Mouse (Mus musculus) retina, postnatal 1 day (tissue): ENCODE data around the gene Spp1.
"Not testable (repeated sequence)": the region's sequence is repeated elsewhere in the genome, so short reads cannot be mapped to it uniquely, and the experiment has no call there.

ENCODE experiments used
- DNase-seq: peaks from one replicate; pipeline ENCODE4 v3.0.0-alpha.2; 2012

Gene Spp1

DNA sequence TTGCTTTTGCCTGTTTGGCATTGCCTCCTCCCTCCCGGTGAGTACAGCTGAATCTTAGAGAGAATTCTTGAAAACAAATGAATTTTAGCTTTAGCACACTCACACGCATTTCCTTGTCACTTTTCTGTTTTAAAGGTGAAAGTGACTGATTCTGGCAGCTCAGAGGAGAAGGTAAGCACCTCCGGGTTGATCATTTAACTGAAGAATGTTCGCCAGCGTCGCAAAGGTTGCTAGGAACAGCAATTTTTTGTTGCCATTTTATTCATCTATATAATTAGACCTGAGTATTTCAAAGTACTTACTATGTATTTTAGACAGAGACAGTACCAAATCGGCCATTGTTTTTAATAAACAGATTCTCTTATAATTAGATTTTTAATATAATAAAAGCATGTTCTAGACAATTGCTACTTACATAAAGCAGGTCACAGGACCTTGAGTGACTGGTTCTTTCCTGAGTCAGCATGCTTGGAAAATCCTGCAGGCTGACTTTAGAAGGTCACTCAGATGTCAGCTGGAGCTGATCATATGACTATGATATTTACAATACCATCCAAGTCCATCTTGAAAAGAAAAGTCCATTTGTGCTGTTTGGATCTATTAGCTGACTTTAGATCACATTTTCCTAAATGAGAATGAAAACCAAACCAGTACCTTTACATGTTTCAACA lies 1.6 kb downstream of the Spp1 start:
- DNase-seq, result no peak

DNA sequence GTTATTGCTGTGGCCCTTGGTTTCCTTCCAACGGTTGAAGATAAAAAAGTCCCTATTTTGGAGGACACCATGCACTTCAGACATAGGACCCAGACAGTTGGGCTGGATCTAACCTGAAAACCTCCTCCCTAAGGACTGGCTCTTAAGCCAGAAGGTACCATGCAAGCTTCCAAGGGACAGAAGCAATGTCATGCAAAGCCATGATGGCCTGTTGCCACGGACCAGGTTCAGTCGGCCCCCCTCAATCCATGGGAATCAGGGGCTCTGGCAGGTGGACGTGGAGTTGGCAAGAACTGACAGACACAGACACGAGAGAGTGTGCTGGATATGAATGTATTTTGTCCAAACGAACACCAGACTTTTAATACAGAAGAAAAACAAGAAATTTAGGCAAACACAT lies 7.5 kb downstream of the Spp1 start:
- no peak for DNase-seq

DNA sequence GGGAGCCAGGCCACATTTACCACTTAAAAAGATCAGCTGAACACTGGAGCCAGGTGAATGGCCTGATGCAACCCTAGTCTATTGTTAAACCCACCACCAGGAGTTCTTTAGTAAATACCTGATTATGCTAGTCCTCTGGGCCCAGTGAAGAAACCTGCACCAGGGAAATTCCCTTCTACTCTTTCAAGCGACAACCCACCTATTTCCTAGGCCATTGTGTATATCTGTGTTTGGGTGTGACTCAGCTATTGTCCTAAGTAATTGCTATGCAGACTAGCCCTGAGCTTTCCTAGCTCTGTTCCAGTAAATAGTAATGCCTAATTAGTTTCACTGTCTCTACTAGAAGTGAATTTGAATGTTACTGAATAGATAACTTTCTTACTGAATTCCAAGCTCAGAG lies 7.9 kb downstream of the Spp1 start:
- no peak for DNase-seq

DNA sequence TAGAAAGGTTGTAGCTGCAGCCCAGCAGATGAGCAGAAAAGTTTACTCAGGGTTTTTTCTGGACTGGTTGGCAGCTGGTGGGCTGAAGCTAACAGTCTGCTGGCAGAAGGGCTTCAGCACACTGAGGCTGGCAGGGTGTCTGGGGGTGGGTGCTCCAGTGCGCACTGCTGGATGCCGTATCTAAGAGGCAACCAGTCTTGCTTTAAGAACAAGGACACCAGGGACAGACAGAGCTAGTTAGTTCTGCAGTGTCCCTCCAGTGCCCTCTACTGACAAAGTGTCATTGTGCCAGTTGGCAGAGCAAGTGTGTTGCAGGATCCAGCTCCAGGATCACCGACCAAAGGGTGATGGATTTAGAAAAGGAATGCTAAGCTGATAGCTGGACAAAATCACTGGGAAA lies 11.2 kb downstream of the Spp1 start:
- peak; percentile 75 for DNase-seq

DNA sequence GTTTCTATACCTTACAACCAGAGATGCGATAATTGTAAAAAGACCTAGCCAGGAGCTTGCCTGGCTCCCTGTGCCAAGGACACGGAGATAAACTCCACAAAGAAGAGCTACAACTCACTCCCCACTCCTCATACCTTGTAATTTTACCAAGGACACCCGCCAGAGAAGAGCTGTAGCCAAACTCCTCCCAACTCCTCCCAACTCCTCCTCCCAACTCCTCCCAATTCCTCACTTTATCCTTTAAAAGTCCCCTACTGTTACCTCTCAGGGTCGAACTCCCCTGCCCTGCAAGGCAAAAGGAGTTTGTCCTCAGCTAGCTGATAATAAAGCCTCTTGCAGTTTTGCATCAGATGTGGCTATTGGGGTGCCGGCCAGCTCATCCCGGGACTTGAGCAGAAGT lies 13.4 kb downstream of the Spp1 start:
- not testable (repeated sequence) for DNase-seq

DNA sequence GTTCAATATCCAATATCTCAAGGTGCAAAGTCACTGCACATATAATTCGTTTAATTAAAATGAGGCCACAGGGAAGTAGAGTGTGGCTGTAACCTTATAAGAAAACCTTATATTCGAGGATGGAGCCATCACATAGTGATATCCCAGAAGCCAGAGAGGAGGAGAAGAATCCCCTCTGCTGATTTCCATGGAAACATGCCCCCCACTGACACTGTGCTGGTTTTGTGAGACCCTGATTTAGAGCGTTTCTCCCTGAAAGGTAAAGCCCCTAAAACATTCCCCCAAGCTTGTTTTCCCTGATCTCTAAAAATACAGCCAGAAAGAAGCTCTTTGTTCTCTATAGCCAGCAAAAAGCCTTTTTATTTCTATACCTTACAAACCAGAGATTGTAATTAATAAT lies 14.6 kb downstream of the Spp1 start:
- DNase-seq, result no peak

DNA sequence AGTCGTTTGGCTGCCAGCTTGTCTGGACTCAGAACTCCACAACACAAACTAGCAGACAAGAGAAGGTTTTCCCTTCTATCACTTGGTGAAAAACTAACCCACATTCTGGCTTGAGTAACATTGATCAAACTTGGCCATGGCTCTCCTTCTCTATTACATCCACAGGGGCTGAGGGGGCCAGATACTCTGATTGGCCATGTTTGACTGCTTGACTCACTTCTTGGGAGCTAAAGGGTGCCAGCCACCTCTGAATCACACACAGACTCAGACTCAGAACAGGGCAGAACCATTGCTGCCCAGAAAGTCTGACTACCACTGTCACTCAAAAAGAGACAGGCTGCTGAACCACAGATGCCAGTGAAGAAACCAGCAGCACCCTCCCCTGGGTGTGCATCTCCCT lies 18.2 kb downstream of the Spp1 start:
- no peak for DNase-seq

DNA sequence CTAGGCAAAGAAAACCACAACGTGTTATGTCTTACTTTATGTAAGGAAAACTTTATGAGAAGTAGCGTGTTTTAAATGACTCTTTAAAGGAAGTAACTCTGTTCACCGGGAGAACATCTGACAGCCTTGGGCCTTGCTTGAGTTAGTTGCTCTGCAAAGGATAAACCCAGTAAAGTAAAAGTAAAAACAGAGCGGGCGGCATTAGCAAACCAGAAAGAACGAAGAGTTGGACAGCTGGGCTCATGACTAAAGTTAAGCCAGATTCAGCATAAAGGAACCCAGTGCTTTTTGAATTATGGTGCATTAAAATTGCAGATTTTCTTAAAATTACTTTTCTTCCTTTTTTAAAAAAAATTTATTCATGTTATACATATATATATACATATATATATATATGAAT lies 19.6 kb downstream of the Spp1 start:
- DNase-seq, result no peak

DNA sequence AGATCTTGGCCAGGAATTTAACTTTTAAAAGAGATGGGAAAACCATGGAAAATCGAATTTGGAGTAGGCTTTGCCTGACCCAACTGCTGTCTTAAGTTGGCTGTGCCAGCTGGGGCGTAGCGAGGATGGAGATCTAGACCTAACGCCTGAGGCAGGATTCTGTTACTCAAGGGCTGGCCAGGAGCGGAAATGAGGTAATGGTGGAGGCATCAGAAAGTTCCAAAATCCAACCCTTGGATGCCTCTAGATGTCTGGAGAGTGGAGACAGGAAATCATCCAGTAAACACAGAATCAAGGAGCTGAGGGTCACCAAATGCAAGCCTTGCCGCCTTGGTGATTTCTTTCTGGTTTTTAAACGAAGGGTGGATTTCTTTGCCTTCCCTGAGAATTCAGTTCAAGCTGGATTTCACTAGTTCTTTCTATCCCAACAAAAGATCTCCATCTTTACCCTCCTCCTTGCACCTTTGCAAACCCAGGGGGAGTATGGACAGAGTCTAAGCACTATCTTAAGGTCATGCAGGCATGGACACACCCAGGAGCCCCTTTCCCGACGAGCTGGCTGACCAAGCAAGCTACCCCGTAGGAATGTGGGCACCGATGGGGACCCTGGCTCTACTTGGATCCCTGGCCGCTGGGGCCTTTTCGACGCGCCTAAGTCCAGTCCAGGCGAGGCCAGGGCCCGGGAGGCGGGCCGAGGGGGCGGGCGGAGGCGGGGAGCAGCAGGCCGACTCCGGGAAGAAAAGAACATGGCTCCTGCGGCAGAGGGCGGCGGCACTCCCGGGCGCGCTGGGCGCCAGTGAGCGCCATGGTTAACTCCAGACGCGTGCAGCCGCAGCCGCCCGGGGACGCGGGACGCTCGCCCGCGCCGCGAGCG lies 24.2 kb downstream of the Spp1 start, which contains the start of gene Pkd2:
Gene Pkd2, plus strand, starts transcription at position 619 of the 874 bp plus-strand sequence.
- peak; percentile 87 for DNase-seq

DNA sequence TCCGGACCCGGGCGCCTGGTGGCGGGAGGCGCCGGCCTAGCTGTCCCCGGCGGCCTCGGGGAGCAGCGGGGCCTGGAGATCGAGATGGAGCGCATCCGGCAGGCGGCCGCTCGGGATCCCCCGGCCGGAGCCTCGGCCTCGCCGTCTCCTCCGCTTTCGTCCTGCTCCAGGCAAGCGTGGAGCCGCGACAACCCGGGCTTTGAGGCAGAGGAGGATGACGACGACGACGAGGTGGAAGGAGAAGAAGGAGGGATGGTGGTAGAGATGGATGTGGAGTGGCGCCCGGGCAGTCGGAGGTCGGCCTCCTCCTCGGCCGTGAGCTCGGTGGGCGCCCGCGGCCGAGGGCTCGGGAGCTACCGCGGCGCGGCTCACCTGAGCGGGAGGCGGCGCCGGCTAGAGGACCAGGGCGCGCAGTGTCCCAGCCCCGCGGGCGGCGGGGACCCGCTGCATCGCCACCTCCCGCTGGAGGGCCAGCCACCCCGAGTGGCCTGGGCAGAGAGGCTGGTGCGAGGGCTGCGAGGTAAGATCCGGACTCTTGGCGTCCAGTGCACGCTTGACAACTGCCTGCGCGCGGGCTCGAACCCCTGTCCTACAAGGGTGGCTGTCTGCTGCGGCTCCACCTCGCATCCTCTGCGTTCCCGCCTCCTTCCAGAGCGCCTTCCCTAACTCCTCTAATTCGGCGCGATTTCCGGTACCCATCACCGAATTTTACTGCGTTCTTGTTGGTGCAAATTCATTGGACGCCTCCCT lies 25.0 kb downstream of the Spp1 start:
- peak; percentile 73 for DNase-seq

DNA sequence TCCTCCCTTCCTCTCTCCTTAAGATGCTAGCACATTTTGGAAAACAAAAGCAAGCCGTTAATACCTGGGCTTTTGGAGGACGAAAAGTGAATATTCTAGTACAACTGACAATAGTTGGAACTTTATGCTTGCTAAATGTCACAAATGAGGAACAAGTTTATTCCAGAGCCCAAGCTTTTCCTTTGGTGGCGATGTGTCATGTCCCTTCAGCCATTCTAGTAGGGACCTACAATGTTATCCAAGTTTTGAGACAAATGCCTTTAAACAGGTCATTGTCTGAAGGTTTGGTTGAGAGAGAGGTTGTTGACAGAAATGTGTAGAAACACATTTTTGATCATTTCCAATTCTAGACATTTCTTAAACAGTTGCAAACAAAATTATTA lies 25.5 kb downstream of the Spp1 start:
- no peak for DNase-seq

DNA sequence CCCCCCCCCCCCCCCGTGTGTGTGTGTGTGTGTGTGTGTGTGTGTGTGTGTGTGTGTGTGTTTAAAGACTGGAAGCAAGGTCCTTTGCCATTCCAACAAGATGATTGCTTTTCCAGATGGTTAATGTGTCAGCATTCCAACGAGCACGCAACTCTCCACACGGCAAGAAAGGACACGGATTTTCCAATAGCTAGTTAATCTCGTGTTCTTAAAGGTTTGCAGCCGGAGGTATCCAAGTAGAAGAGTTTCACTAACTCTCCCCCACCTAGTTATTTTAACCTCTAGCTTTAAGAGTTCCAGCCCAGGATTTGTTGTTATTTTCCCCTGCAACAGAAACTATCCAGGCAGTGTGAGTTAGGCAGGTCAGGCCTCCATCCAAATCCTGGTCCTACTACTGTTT lies 25.9 kb downstream of the Spp1 start:
- peak; percentile 26 for DNase-seq

DNA sequence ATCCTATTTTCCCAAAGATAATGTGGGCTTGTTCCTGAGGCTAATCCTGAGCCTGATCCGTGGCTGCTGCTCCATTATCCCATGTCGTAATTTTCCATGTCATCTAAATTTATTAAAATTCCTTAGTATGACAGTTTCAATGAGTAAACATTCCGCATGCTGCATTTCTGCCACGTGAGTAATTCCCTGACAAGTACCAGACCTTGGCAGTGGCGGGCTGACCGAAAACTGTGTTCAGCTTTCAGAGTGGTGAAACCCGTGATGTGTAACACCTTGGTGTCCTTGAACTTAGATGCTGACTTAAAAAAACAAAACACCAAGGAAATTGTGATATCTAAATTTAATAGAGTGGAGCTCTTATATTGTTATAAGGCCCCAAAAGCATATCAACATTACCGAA lies 30.4 kb downstream of the Spp1 start:
- no peak for DNase-seq

DNA sequence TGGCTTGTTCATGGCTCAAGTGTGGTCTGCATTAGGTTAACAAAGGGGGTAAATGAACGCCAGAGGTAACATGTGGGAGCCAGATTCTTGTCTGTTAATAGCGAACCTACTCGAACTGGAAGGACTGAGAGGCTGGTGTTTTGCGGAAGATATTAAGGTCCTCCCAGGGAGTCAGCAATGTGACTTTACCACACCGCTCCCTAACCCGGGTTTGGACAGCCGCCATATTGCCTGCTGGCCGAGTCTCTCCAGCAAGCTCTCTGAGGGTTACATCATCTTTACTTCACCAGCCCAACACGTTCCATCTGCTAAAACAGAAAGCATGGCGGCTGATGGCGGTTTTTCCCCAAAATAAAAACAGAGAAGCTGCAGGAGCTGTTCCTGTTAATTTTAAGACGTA lies 30.8 kb downstream of the Spp1 start:
- no peak for DNase-seq

DNA sequence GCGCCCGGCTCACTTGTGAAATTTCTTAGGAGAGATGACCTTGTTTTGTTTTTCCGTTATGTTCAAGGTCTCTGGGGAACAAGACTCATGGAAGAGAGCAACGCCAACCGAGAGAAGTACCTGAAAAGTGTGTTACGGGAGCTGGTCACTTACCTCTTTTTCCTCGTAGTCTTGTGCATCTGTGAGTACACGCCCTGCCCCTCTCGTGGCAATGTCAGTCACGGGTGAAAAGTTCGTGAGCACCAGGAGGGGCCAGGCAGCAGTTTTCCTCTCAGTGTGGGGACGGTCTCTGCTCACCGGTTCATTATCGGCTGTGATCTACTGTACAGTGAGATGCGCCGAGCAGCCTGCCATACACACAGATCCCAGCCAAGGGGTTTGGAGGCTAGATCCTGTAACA lies 31.9 kb downstream of the Spp1 start:
- no peak for DNase-seq

DNA sequence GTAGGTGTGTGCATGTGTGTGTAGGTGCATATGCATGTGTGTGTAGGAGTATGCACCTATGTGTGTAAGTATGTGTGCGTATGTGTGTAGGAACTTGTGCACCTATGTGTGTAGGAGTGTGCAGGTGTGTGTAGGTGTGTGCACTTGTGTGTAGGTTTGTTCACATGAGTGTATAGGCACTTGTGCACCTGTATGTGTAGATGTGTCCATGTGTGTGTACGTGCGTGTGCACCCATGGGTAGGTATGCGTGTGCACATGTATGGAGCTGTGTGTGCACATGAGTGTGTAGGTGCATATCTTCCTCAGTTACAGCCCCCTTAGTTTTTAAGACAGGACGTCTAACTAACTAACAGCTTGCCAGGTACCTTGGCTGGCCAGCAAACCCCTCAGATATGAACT lies 33.7 kb downstream of the Spp1 start:
- no peak for DNase-seq

DNA sequence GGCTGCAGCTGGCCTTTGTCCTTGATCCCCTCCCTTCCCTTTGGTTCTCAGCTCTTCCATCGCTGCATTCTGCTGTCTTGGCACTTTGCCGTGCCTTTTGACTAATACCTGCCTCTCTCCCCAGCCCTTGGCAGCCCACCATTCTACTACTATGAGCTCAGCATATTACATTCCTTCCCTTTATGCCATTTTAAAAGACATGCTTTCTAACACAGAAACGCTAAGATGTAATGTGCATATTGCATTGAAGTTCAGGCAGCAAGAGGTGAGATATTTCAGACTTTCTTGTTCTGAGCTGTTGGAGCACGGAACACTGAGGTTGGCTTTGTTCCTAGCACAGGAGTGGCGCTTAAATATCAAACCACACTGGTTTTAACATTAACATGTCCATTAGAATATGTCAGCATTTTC lies 36.1 kb downstream of the Spp1 start:
- no peak for DNase-seq

DNA sequence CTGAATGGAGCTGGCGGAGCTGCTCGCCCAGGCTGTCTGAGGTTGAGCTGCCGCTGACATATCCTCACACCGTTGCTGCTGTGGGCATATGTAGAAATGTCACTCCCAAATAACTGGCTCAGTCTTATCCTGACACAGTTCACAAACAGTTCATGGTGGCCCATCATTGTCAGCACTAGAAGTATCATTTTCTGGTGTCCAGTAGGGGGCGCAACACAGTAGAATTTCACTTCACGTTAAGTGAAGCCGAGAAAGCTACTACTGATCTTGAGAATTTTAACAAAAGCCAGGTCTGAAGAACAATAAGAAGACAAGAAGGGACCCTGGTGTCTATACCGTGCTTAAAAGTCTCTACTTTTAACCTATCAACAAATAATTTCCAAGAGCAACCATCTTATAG lies 37.5 kb downstream of the Spp1 start:
- peak; percentile 13 for DNase-seq

DNA sequence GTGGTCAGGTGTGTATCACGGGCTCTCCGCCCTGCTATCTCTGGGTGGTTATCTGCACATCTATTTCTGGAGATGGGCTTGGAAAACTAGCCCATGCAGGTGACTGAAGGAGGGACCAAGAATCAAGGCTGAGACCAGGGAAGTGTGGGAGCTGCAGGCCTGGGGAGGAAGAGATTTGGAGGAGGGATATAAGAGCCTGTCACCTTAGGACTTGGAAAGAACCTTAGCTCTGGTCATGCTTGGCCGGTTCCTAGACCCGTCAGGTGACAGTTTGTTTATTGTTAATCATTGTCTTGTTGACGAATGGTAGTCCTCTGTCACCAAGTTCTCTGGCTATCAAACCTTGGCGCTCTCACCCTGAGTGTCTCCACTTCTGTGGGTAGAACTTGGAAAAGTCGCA lies 45.4 kb downstream of the Spp1 start:
- DNase-seq, result no peak

DNA sequence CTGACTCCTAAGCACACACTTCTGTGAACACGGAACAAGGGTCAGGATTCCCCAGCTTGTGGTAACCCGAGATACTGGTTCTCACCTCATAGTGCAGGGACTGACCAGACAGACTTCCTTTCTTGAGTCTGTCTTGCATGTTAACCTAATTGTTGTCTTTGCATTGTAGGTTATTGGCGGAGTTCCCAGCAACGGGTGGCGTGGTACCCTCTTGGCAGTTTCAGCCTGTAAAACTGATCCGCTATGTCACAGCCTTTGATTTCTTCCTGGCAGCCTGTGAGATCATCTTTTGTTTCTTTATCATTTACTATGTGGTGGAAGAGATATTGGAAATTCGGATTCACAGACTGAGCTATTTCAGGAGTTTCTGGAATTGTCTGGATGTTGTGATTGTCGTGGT lies 47.9 kb downstream of the Spp1 start:
- no peak for DNase-seq
